Mouse (Mus musculus) ES-E14 (cell line): Measurements from ENCODE around the gene Srgap2.

ENCODE experiments used
- HCFC1 ChIP-seq: IDR thresholded peaks from 2 replicates; pipeline ENCODE4 v1.6.1; 2012; ENCODE audit warnings: low read length, inconsistent platforms, borderline replicate concordance; ENCODE audit not compliant: insufficient read depth
- MAFK ChIP-seq: IDR thresholded peaks from 2 replicates; pipeline ENCODE4 v1.6.1; 2014; ENCODE audit warnings: mild to moderate bottlenecking, low read depth, low read length, inconsistent platforms; ENCODE audit not compliant: insufficient read depth
- ZNF384 ChIP-seq: IDR thresholded peaks from 2 replicates; pipeline ENCODE4 v1.6.1; 2012; ENCODE audit warnings: low read depth, low read length, inconsistent platforms

DNA sequence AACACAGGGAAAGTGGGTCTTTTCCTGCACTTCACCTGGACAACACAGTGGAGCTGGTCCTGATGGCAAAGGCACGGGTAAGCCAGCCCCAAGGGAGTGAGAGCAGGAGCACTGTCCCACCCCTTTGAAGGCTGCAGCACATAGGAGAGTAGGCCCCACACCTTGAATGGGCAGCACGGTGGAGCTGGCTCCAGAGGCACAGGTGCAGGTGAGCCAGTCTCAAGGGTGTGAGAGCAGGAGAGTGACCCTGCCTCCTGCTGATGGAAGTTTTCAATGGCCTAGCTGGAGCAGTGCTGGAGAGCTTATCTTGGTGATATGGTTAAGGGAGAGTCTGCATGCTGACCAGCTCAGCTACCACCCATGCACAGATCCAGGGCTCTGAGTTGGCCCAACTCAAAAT is 145.0 kb downstream of the Srgap2 start:
- TF ChIP-seq ZNF384 = no peak
- TF ChIP-seq MAFK = no peak
- no peak for TF ChIP-seq HCFC1
